Mouse (Mus musculus) bone marrow macrophage, adult 2 months (primary cell): ENCODE data around the gene Magi2.
"Not testable (repeated sequence)": the region's sequence is repeated elsewhere in the genome, so short reads cannot be mapped to it uniquely, and the experiment has no call there.

Experiments used
- CTCF ChIP-seq: IDR thresholded peaks from 2 replicates; pipeline ENCODE4 v1.5.1; 2012; ENCODE audit warnings: low read depth, mild to moderate bottlenecking, low read length, moderate library complexity
- POLR2A ChIP-seq: IDR thresholded peaks from 2 replicates; pipeline ENCODE4 v1.6.1; 2012; ENCODE audit warnings: mild to moderate bottlenecking, low read depth, low read length, borderline replicate concordance

DNA sequence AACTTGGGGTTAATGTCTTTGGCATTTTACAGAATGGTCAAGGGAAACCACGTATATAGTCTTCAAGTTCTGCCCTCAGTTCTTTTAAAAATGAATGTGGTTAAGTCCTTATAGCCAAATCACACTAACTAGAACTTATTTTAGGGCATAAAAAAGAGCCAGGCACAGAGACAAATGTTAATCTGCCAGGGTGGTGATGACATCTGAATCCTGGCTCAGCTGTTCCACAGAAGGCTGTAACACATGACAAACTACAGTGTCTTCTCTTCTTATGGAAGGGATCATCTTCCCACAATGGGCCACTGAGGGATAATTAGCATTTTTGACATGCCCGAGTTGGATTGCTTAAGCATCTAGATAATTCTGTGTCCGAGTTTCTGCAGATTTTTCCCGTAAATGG lies 1299.8 kb downstream of the Magi2 start:
- not testable (repeated sequence) for TF ChIP-seq POLR2A, CTCF
